10 mouse cellular contexts compared by ENCODE assay signal in the genomic region with DNA sequence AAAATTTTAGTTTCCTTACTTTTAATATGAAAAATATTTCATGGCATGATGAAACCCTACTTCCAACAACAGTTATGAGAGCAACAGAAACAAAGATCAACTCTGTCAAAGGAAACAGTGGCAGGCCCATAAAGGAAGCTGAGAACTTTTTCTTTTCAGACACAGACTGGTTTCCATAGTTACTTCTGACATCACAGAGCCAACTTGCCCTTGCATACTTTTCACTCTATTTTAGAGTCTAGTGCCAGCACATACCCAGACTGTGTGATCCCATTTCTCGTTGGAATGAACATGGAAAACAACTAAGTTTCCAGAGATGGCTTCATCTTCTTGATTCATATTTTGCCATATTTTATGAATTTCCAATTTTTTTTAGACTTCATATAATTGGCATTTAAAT.
"Had no signal": no experiment of that assay in that cellular context is flagged by ENCODE, and none has a peak within 500 bp of the region (broad histone marks: within the 10 kb centered on the region; RNA-seq: fewer than 3 reads in every experiment).

No protein-coding gene starts in this region.

- H3K9ac ChIP-seq: kidney, embryonic 15.5 days; liver, embryonic 15.5 days; midbrain, embryonic 13.5 days had no signal

- H3K36me3 ChIP-seq: kidney, embryonic 15.5 days; limb, embryonic 10.5 days; liver, embryonic 15.5 days; midbrain, embryonic 13.5 days had no signal

- ATAC-seq: lung, postnatal 0 days; midbrain, embryonic 13.5 days had no signal

- H3K27me3 ChIP-seq: kidney, embryonic 15.5 days; liver, embryonic 15.5 days; midbrain, embryonic 13.5 days had no signal

- H3K9me3 ChIP-seq: kidney, embryonic 15.5 days; limb, embryonic 10.5 days; liver, embryonic 15.5 days; midbrain, embryonic 13.5 days had no signal

- H3K27ac ChIP-seq: kidney, embryonic 15.5 days; limb, embryonic 10.5 days; liver, embryonic 15.5 days; midbrain, embryonic 13.5 days had no signal

- H3K4me2 ChIP-seq: kidney, embryonic 15.5 days; liver, embryonic 11.5 days; liver, embryonic 15.5 days; midbrain, embryonic 13.5 days had no signal

- H3K4me3 ChIP-seq: kidney, embryonic 15.5 days; limb, embryonic 10.5 days; liver, embryonic 15.5 days; midbrain, embryonic 13.5 days had no signal

- H3K4me1 ChIP-seq: kidney, embryonic 15.5 days; limb, embryonic 10.5 days; liver, embryonic 15.5 days; midbrain, embryonic 13.5 days had no signal

- DNase-seq: kidney, postnatal 14 days; lung, adult 2 months; lung, postnatal 36 days; thymus, postnatal 36 days had no signal
